Comparison of ENCODE assay signal across 13 mouse cellular contexts in the genomic region with DNA sequence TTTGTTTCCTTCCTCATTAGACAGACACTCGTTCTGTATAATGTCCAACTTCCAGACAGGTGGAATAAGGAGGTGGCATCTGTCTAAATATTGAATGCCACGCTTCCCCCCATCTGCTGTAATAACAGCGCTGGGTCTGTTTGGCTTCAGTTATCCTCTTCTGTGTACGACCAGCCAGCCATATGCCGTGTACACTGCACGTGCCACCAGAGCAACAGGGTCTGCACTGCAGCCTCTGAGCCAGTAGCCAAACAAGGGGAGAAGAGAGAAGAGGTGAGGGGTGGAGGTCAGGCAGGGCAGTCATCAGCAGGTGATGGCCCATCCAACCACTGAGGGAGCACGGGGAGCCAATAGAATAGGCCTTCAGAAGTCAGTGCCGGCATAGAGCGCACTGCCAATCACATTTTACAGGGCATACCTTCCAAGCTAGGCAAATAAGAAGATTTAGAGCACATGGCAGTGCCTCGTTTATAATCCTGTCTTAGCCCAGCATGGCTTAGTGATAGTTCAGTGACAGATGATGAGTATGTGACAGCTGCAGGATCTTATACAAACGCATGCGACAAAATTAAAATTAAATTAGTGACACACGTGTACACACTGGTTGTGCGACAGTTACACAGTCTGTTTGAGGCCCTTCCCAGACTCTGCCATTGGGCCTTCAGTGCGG.
A peak's percentile ranks its signal among the peaks of the same experiment; 100 is the strongest.
DNase-seq lines count a peak whose midpoint lies in the region; ATAC-seq lines count a peak whose summit lies in the region.
"Had no signal": no experiment of that assay in that cellular context is flagged by ENCODE, and none has a peak within 500 bp of the region (broad histone marks: within the 10 kb centered on the region; RNA-seq: fewer than 3 reads in every experiment).

No protein-coding gene starts in this region.

- H3K27me3 ChIP-seq in hindbrain, embryonic 12.5 days, result no peaks in the 10 kb centered on the region
- H3K27me3 ChIP-seq in midbrain, embryonic 14.5 days (ENCODE audit: control insufficient read depth, insufficient read depth, low read length), result no peaks in the 10 kb centered on the region

- H3K9ac ChIP-seq in hindbrain, embryonic 12.5 days, result no peak overlapping the region
- no peak overlapping the region for H3K9ac ChIP-seq in midbrain, embryonic 14.5 days (replicated peaks; ENCODE audit: low read length)
- H3K9ac ChIP-seq: liver, embryonic 14.5 days had no signal

- DNase-seq in cerebellum, postnatal 25 days, result peak; percentile 16 to 22
- no peak for DNase-seq in cerebellum, adult 9-10 months
- peak; percentile 18 for DNase-seq in R1 (ENCODE audit: low read depth, low spot score)
- no peak for DNase-seq in midbrain, embryonic 14.5 days
- DNase-seq in testis, postnatal 14 days (ENCODE audit: low spot score), result no peak
- no peak for DNase-seq in thymus, postnatal 25 days
- DNase-seq: cerebellum, adult 18-20 months; kidney, adult 2 months; thymus, postnatal 36 days had no signal

- H3K36me3 ChIP-seq in hindbrain, embryonic 12.5 days, result no peaks in the 10 kb centered on the region
- H3K36me3 ChIP-seq in midbrain, embryonic 14.5 days (ENCODE audit: control insufficient read depth, insufficient read depth, low read length), result no peaks in the 10 kb centered on the region

- no peak overlapping the region for H3K4me3 ChIP-seq in hindbrain, embryonic 12.5 days
- no peak overlapping the region for H3K4me3 ChIP-seq in midbrain, embryonic 14.5 days (replicated peaks; ENCODE audit: low read depth, low read length)

- no peak overlapping the region for H3K27ac ChIP-seq in hindbrain, embryonic 12.5 days
- H3K27ac ChIP-seq in midbrain, embryonic 14.5 days (replicated peaks; ENCODE audit: low read depth, low read length), result peak overlapping the region; percentile 20; the same call in 1 of the 2 replicates
- H3K27ac ChIP-seq: liver, embryonic 14.5 days; macrophage had no signal

- H3K9me3 ChIP-seq in hindbrain, embryonic 12.5 days (replicated peaks), result no peaks in the 10 kb centered on the region
- no peaks in the 10 kb centered on the region for H3K9me3 ChIP-seq in midbrain, embryonic 14.5 days (ENCODE audit: control insufficient read depth, low read length)

- peaks cover 5% of the 10 kb centered on the region; the same call in 1 of the 2 replicates for H3K4me1 ChIP-seq in hindbrain, embryonic 12.5 days
- H3K4me1 ChIP-seq in midbrain, embryonic 14.5 days (ENCODE audit: control insufficient read depth, insufficient read depth, low read length), result 0 out of 2 replicates have a peak, but pooled peaks cover 5% of the 10 kb centered on the region

- WGBS in hindbrain, embryonic 12.5 days, result 72% methylated on average over 15 of the region's 15 CpGs
- WGBS in midbrain, embryonic 14.5 days, result 61% methylated on average over 15 of the region's 15 CpGs

- H3K4me2 ChIP-seq in hindbrain, embryonic 12.5 days (replicated peaks), result no peak overlapping the region
- peak overlapping the region; percentile 10; the same call in 1 of the 2 replicates for H3K4me2 ChIP-seq in midbrain, embryonic 14.5 days (ENCODE audit: low read length)

- ATAC-seq in hindbrain, embryonic 12.5 days (ENCODE audit: low FRiP score), result peak; percentile 77
- peak; percentile 62; the same call in 1 of the 2 replicates for ATAC-seq in midbrain, embryonic 14.5 days (ENCODE audit: low FRiP score, low TSS enrichment)
- ATAC-seq in monocyte, adult 5-6 weeks (replicated peaks; ENCODE audit: insufficient number of reproducible peaks, low FRiP score, low TSS enrichment, poor library complexity, severe bottlenecking), result no peak

Comparison
In these comparisons a context has a peak if more than half of its experiments do, and no peak if none do; other contexts are left out.
1. DNase-seq: peak in cerebellum, postnatal 25 days (2 of 2) and R1 (single experiment); none in cerebellum, adult 9-10 months (single experiment), midbrain, embryonic 14.5 days (single experiment), testis, postnatal 14 days (single experiment) and thymus, postnatal 25 days (single experiment).